Mouse (Mus musculus) stomach, postnatal 0 days (tissue): ENCODE data around the gene Clmp.

ENCODE experiments used
- CTCF ChIP-seq: IDR thresholded peaks from 2 replicates; pipeline ENCODE4 v1.5.1; 2016; ENCODE audit warnings: antibody characterized with exemption, low read depth, mild to moderate bottlenecking, moderate library complexity
- EP300 ChIP-seq: optimal IDR thresholded peaks from 2 replicates; pipeline ENCODE3; 2016; ENCODE audit warnings: antibody characterized with exemption

- TF ChIP-seq CTCF: no peak
- no peak for TF ChIP-seq EP300
These were observed 128.3 kb downstream of the Clmp start for GRCm38 (mm10) chr9:40814060-40814459.
